Mouse (Mus musculus) adrenal gland, postnatal 14 days (tissue): ENCODE measurements at regions not wholly inside any gene's neighbourhood (a gene's known extent, or its start where the extent isn't known, plus 50 kb on each side); places are given as distances from the start of the nearest gene placed in this dataset.

Source experiments
- DNase-seq: peaks from one replicate; pipeline ENCODE4 v3.0.0; 2021; ENCODE audit warnings: mixed read lengths

- DNase-seq = no peak
Observed at GRCm38 (mm10) chr8:30946154-30947065, 2482.1 kb upstream of the 5930422O12Rik start.

GRCm38 (mm10) chr8:30952818-30953217 lies 2475.7 kb upstream of the 5930422O12Rik start:
- DNase-seq = no peak

- DNase-seq = no peak
Observed at GRCm38 (mm10) chr8:30959436-30960180, 2468.9 kb upstream of the 5930422O12Rik start.

GRCm38 (mm10) chr8:30960486-30960885 lies 2468.0 kb upstream of the 5930422O12Rik start:
- no peak for DNase-seq

GRCm38 (mm10) chr8:30962207-30962606 lies 2466.3 kb upstream of the 5930422O12Rik start:
- DNase-seq = no peak

GRCm38 (mm10) chr8:30982814-30983213 lies 2445.7 kb upstream of the 5930422O12Rik start:
- no peak for DNase-seq

- no peak for DNase-seq
Observed at GRCm38 (mm10) chr8:30988051-30988450, 2440.5 kb upstream of the 5930422O12Rik start.

- no peak for DNase-seq
Observed at GRCm38 (mm10) chr8:30998657-30999056, 2429.9 kb upstream of the 5930422O12Rik start.

GRCm38 (mm10) chr8:31000120-31000519 lies 2428.4 kb upstream of the 5930422O12Rik start:
- DNase-seq = no peak

GRCm38 (mm10) chr8:31001980-31002730 lies 2426.4 kb upstream of the 5930422O12Rik start:
- DNase-seq = no peak

- DNase-seq = no peak
Observed at GRCm38 (mm10) chr8:31008309-31008708, 2420.2 kb upstream of the 5930422O12Rik start.

- no peak for DNase-seq
Observed at GRCm38 (mm10) chr8:31012068-31012467, 2416.4 kb upstream of the 5930422O12Rik start.

- peak; percentile 71 for DNase-seq
Observed at GRCm38 (mm10) chr8:31031721-31032591, 2396.6 kb upstream of the 5930422O12Rik start.

GRCm38 (mm10) chr8:31033281-31033680 lies 2395.2 kb upstream of the 5930422O12Rik start:
- DNase-seq = peak; percentile 90

- DNase-seq = no peak
Observed at GRCm38 (mm10) chr8:31036892-31037291, 2391.6 kb upstream of the 5930422O12Rik start.
